Mouse (Mus musculus) cerebral cortex, adult 2 months (tissue): ENCODE measurements around the gene Dirc2.

ENCODE experiments used
- WGBS: fragments of 180-500 bp; shearing (Covaris S2); methylation state at CpG from one replicate; pipeline ENCODE4 v1.1.7; 2018; 5-methylcytosine and 5-hydroxymethylcytosine counted together

Gene Dirc2

GRCm38 (mm10) chr16:35740357-35740756 is 28.8 kb downstream of the Dirc2 start:
- WGBS: 71% methylated on average over 12 of the region's 12 CpGs

- 50% methylated on average over 1 of the region's 1 CpGs for WGBS
Measured at GRCm38 (mm10) chr16:35739548-35739947, 29.6 kb downstream of the Dirc2 start.

- WGBS: 51% methylated on average over 7 of the region's 7 CpGs
Measured at GRCm38 (mm10) chr16:35738096-35738767, 30.9 kb downstream of the Dirc2 start.

GRCm38 (mm10) chr16:35734038-35734437 is 35.1 kb downstream of the Dirc2 start:
- WGBS: 31% methylated on average over 6 of the region's 6 CpGs

- WGBS: 74% methylated on average over 7 of the region's 7 CpGs
Measured at GRCm38 (mm10) chr16:35732096-35732495, 37.1 kb downstream of the Dirc2 start.

GRCm38 (mm10) chr16:35729151-35729738 is 39.9 kb downstream of the Dirc2 start:
- WGBS: 54% methylated on average over 8 of the region's 8 CpGs

GRCm38 (mm10) chr16:35726601-35727000 is 42.6 kb downstream of the Dirc2 start:
- WGBS: 77% methylated on average over 2 of the region's 2 CpGs

- 78% methylated on average over 6 of the region's 6 CpGs for WGBS
Measured at GRCm38 (mm10) chr16:35724561-35724960, 44.6 kb downstream of the Dirc2 start.

- 95% methylated on average over 5 of the region's 5 CpGs for WGBS
Measured at GRCm38 (mm10) chr16:35717761-35718160, 51.4 kb downstream of the Dirc2 start.

- 81% methylated on average over 3 of the region's 3 CpGs for WGBS
Measured at GRCm38 (mm10) chr16:35716257-35716656, 52.9 kb downstream of the Dirc2 start.

GRCm38 (mm10) chr16:35715771-35716170 is 53.4 kb downstream of the Dirc2 start:
- 90% methylated on average over 5 of the region's 5 CpGs for WGBS

GRCm38 (mm10) chr16:35715350-35715749 is 53.8 kb downstream of the Dirc2 start:
- WGBS: 75% methylated on average over 6 of the region's 6 CpGs

- WGBS: 82% methylated on average over 7 of the region's 7 CpGs
Measured at GRCm38 (mm10) chr16:35714689-35715088, 54.5 kb downstream of the Dirc2 start.

- 82% methylated on average over 7 of the region's 7 CpGs for WGBS
Measured at GRCm38 (mm10) chr16:35713606-35714005, 55.5 kb downstream of the Dirc2 start.

- 53% methylated on average over 7 of the region's 7 CpGs for WGBS
Measured at GRCm38 (mm10) chr16:35711004-35711403, 58.2 kb downstream of the Dirc2 start.

- WGBS: 81% methylated on average over 5 of the region's 5 CpGs
Measured at GRCm38 (mm10) chr16:35707004-35707403, 62.2 kb downstream of the Dirc2 start.

- 80% methylated on average over 14 of the region's 14 CpGs for WGBS
Measured at GRCm38 (mm10) chr16:35704796-35705195, 64.4 kb downstream of the Dirc2 start.

- 78% methylated on average over 16 of the region's 16 CpGs for WGBS
Measured at GRCm38 (mm10) chr16:35703763-35704679, 65.1 kb downstream of the Dirc2 start.

- 50% methylated on average over 11 of the region's 11 CpGs for WGBS
Measured at GRCm38 (mm10) chr16:35701823-35702222, 67.3 kb downstream of the Dirc2 start.

- 78% methylated on average over 2 of the region's 2 CpGs for WGBS
Measured at GRCm38 (mm10) chr16:35696103-35696502, 73.1 kb downstream of the Dirc2 start.

GRCm38 (mm10) chr16:35694250-35694846 is 74.8 kb downstream of the Dirc2 start:
- 87% methylated on average over 13 of the region's 13 CpGs for WGBS

GRCm38 (mm10) chr16:35691606-35692005 is 77.5 kb downstream of the Dirc2 start:
- 92% methylated on average over 7 of the region's 7 CpGs for WGBS
